Mouse (Mus musculus): ENCODE results near the gene Agtpbp1. TPM values are rescaled to one million over a fixed set of nuclear protein-coding genes. Genes with fewer than 3 reads are reported as not detected.
"Not testable (repeated sequence)": the region's sequence is repeated elsewhere in the genome, so short reads cannot be mapped to it uniquely, and the experiment has no call there.

Agtpbp1 gene
- polyA plus RNA-seq, 1 experiment, result 10.1 TPM

DNA sequence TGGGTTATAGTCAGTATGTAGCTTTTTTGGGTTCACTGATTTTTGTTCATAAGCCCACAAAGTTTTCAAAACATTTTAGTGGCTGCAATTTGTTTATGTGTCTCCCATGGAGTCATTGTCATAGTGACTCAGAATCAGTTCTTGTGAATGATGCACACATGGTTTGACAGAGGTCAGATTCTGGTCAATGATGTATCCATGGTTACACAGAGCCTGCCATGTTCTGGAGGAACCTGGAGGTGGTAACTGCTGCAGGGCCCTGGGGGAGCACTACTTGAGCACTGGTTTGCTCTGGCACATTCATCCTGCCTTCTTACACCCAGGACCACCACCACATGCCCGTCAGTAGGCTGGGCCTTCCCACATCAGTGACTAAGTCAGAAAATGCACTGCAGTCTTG, 19.5 kb upstream of the Agtpbp1 start:
- Histone ChIP-seq H3K79me2 (ENCODE audit: control insufficient read depth, insufficient read depth) (no peaks in the 10 kb centered on the region), H3K4me3 (no peak overlapping the region), H3ac (ENCODE audit: control insufficient read depth, insufficient read length) (no peak overlapping the region), H3K27me3 (ENCODE audit: control insufficient read depth, insufficient read depth, insufficient read length) (no peaks in the 10 kb centered on the region), H3K36me3 (ENCODE audit: control insufficient read depth, insufficient read depth) (peaks cover 36% of the 10 kb centered on the region), H3K4me2 (ENCODE audit: low read depth) (no peak overlapping the region)
- TF ChIP-seq USF1 (IDR thresholded peaks at IDR 0.05; ENCODE audit: low read depth), result no peak
- TF ChIP-seq MAX (IDR thresholded peaks at IDR 0.05; ENCODE audit: low read depth), result no peak
- TF ChIP-seq E2F4 (IDR thresholded peaks at IDR 0.05; ENCODE audit: insufficient read depth), result no peak
- no peak for TF ChIP-seq POLR2AphosphoS2 (IDR thresholded peaks at IDR 0.05; ENCODE audit: insufficient read length, low read depth)
- TF ChIP-seq POLR2A (IDR thresholded peaks at IDR 0.05; ENCODE audit: insufficient read length, low read depth), result no peak
- no peak for TF ChIP-seq SRF (IDR thresholded peaks at IDR 0.05; ENCODE audit: control insufficient read depth, insufficient read length, low read depth)
- TF ChIP-seq MYOG (IDR thresholded peaks at IDR 0.05; ENCODE audit: control insufficient read depth in 1 of 3, insufficient read depth in 1 of 3, insufficient read length in 2 of 3, low read depth in 2 of 3), result no peak
- TF ChIP-seq MYOD1 (IDR thresholded peaks at IDR 0.05; ENCODE audit: control insufficient read depth in 1 of 3, insufficient read length in 2 of 3, low read depth in 2 of 3), result no peak
- no peak for TF ChIP-seq TCF3 (IDR thresholded peaks at IDR 0.05; ENCODE audit: insufficient read length, low read depth)
- no peak for TF ChIP-seq REST (IDR thresholded peaks at IDR 0.05; ENCODE audit: insufficient read depth, insufficient read length)
- no peak for TF ChIP-seq CEBPB (IDR thresholded peaks at IDR 0.05; ENCODE audit: insufficient read depth, poor library complexity, severe bottlenecking)
- no peak for TF ChIP-seq TCF12 (IDR thresholded peaks at IDR 0.05; ENCODE audit: insufficient read depth, poor library complexity, severe bottlenecking)

DNA sequence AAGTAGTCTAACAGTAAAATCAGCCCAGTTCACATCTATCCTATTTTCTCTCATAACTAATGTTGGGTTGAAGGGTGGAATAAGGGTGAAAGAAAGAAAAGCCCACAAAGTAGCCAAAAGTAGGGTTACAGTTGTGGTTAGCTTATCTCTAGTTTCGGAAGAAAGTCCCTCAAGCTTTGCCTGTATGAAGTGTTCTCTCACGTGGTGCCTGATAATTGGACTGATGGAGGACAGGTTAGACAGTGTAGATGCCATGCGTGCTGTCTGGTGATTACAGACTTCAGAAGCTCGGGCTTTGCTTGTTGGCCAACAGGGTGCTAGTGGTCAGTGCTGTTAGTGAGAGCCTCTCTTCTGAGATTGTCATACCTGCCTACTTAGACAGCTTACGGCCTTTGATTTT, 18.1 kb upstream of the Agtpbp1 start:
- TF ChIP-seq POLR2AphosphoS2 (IDR thresholded peaks at IDR 0.05; ENCODE audit: insufficient read length, low read depth), result no peak
- no peaks in the 10 kb centered on the region for H3K27me3 ChIP-seq (ENCODE audit: control insufficient read depth, insufficient read depth, insufficient read length)
- no peak overlapping the region for H3ac ChIP-seq (ENCODE audit: control insufficient read depth, insufficient read length)
- no peak overlapping the region for H3K4me3 ChIP-seq
- no peaks in the 10 kb centered on the region for H3K79me2 ChIP-seq (ENCODE audit: control insufficient read depth, insufficient read depth)
- peaks cover 31% of the 10 kb centered on the region for H3K36me3 ChIP-seq (ENCODE audit: control insufficient read depth, insufficient read depth)
- H3K4me2 ChIP-seq (ENCODE audit: low read depth), result no peak overlapping the region

DNA sequence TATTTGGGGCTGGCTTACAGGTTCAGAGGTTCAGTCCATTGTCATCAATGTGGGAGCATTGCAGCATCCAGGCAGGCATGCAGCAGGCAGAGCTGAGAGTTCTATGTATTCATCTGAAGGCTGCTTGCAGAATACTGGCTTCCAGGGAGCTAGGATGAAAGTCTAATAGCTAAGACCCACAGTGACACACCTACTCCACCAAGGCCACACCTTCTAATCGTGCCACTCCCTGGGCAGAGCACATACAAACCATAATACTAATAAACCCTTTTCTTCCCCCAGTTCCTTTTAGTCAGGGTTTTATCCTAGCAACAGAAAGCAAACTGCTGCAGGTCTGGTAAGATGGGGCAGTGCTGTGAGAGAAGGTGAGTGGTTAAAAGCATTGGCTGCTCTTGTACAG, 7.6 kb upstream of the Agtpbp1 start:
- Histone ChIP-seq H3K79me2 (ENCODE audit: control insufficient read depth, insufficient read depth) (peaks cover 18% of the 10 kb centered on the region), H3K36me3 (ENCODE audit: control insufficient read depth, insufficient read depth) (peaks cover 32% of the 10 kb centered on the region), H3K27me3 (ENCODE audit: control insufficient read depth, insufficient read depth, insufficient read length) (no peaks in the 10 kb centered on the region), H3ac (ENCODE audit: control insufficient read depth, insufficient read length) (no peak overlapping the region), H3K4me2 (ENCODE audit: low read depth) (no peak overlapping the region), H3K4me3 (no peak overlapping the region)
- TF ChIP-seq REST (IDR thresholded peaks at IDR 0.05; ENCODE audit: insufficient read depth, insufficient read length) (no peak), TCF3 (IDR thresholded peaks at IDR 0.05; ENCODE audit: insufficient read length, low read depth) (no peak), MYOD1 (IDR thresholded peaks at IDR 0.05; ENCODE audit: control insufficient read depth in 1 of 3, insufficient read length in 2 of 3, low read depth in 2 of 3) (no peak)

DNA sequence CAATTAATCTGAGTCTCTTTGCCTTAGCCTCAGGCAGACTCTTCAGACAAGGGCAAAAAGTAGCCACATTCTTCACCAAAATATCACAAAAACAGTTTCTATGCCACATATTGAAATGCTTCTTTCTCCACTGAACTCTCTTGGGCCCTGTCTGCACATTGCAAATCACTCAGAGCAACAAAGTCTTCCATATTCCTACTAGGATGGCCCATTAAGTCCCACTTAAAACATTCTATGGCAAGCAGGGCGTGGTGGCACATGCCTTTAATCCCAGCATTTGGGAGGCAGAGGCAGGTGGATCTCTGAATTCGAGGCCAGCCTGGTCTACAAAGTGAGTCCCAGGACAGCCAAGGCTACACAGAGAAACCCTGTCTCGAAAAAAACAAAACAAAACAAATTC, 7.0 kb upstream of the Agtpbp1 start:
- not testable (repeated sequence) for H3K4me2 ChIP-seq (ENCODE audit: low read depth); H3ac ChIP-seq (ENCODE audit: control insufficient read depth, insufficient read length); H3K27me3 ChIP-seq (ENCODE audit: control insufficient read depth, insufficient read depth, insufficient read length); H3K4me3 ChIP-seq
- peaks cover 19% of the 10 kb centered on the region for H3K79me2 ChIP-seq (ENCODE audit: control insufficient read depth, insufficient read depth)
- peaks cover 32% of the 10 kb centered on the region for H3K36me3 ChIP-seq (ENCODE audit: control insufficient read depth, insufficient read depth)

DNA sequence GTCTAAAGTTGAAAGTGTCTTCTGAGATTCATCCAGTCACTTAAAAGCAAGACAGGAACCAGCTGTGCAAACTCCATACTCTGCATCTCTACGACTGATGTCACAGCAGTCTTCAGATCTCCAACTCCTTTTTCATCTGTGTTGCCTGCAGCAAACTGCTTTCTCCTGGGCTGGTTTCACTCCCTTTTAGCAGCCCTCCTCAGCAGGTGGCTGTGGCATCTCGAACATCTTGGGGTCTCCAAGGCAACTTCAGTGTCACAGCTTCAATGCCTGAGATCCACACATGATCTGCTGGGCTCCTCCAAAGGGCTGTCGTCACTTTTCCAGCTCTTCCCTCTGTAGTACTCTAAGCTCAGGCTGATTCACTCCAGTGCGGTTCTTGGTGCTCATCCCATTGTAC, 5.7 kb upstream of the Agtpbp1 start:
- Histone ChIP-seq H3K4me2 (ENCODE audit: low read depth) (no peak overlapping the region), H3K4me3 (no peak overlapping the region), H3K36me3 (ENCODE audit: control insufficient read depth, insufficient read depth) (peaks cover 28% of the 10 kb centered on the region), H3K27me3 (ENCODE audit: control insufficient read depth, insufficient read depth, insufficient read length) (no peaks in the 10 kb centered on the region), H3ac (ENCODE audit: control insufficient read depth, insufficient read length) (no peak overlapping the region), H3K79me2 (ENCODE audit: control insufficient read depth, insufficient read depth) (peaks cover 32% of the 10 kb centered on the region)
- no peak for TF ChIP-seq MYOD1 (IDR thresholded peaks at IDR 0.05; ENCODE audit: control insufficient read depth in 1 of 3, insufficient read length in 2 of 3, low read depth in 2 of 3)
- TF ChIP-seq TCF3 (IDR thresholded peaks at IDR 0.05; ENCODE audit: insufficient read length, low read depth), result no peak
- TF ChIP-seq TCF12 (IDR thresholded peaks at IDR 0.05; ENCODE audit: insufficient read depth, poor library complexity, severe bottlenecking), result no peak
- no peak for TF ChIP-seq E2F4 (IDR thresholded peaks at IDR 0.05; ENCODE audit: insufficient read depth)
- TF ChIP-seq SRF (IDR thresholded peaks at IDR 0.05; ENCODE audit: control insufficient read depth, insufficient read length, low read depth), result no peak
- no peak for TF ChIP-seq CEBPB (IDR thresholded peaks at IDR 0.05; ENCODE audit: insufficient read depth, poor library complexity, severe bottlenecking)
- no peak for TF ChIP-seq POLR2AphosphoS2 (IDR thresholded peaks at IDR 0.05; ENCODE audit: insufficient read length, low read depth)
- TF ChIP-seq MYOG (IDR thresholded peaks at IDR 0.05; ENCODE audit: control insufficient read depth in 1 of 3, insufficient read depth in 1 of 3, insufficient read length in 2 of 3, low read depth in 2 of 3), result no peak
- TF ChIP-seq MAX (IDR thresholded peaks at IDR 0.05; ENCODE audit: low read depth), result no peak
- no peak for TF ChIP-seq USF1 (IDR thresholded peaks at IDR 0.05; ENCODE audit: low read depth)
- TF ChIP-seq REST (IDR thresholded peaks at IDR 0.05; ENCODE audit: insufficient read depth, insufficient read length), result no peak
- no peak for TF ChIP-seq POLR2A (IDR thresholded peaks at IDR 0.05; ENCODE audit: insufficient read length, low read depth)

DNA sequence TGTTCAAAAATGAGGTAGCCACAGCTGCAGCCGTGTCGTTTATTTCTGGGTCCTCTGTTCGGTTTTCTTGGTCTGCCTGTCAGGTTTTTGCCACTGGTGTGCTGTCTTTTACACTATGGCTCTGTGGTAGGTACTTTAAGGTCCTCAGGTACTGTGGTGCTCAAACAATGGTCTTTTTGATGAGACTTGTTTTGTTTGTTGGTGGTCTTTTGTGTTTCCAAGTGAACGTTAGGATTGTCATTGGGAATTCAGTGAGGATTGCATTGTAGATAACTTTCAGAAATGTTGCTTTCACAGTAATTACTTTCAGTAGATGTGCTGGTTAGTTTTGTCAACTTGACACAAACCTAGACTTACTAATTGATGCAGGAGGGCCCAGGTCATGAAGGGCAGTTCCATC, 4.6 kb upstream of the Agtpbp1 start:
- TF ChIP-seq USF1 (IDR thresholded peaks at IDR 0.05; ENCODE audit: low read depth), result no peak
- TF ChIP-seq POLR2A (IDR thresholded peaks at IDR 0.05; ENCODE audit: insufficient read length, low read depth), result no peak
- no peak for TF ChIP-seq TCF12 (IDR thresholded peaks at IDR 0.05; ENCODE audit: insufficient read depth, poor library complexity, severe bottlenecking)
- no peak for TF ChIP-seq TCF3 (IDR thresholded peaks at IDR 0.05; ENCODE audit: insufficient read length, low read depth)
- no peak for TF ChIP-seq E2F4 (IDR thresholded peaks at IDR 0.05; ENCODE audit: insufficient read depth)
- TF ChIP-seq MAX (IDR thresholded peaks at IDR 0.05; ENCODE audit: low read depth), result no peak
- Histone ChIP-seq H3K79me2 (ENCODE audit: control insufficient read depth, insufficient read depth) (peaks cover 33% of the 10 kb centered on the region), H3ac (ENCODE audit: control insufficient read depth, insufficient read length) (no peak overlapping the region), H3K4me2 (ENCODE audit: low read depth) (no peak overlapping the region), H3K27me3 (ENCODE audit: control insufficient read depth, insufficient read depth, insufficient read length) (no peaks in the 10 kb centered on the region), H3K4me3 (no peak overlapping the region), H3K36me3 (ENCODE audit: control insufficient read depth, insufficient read depth) (peaks cover 24% of the 10 kb centered on the region)
